Mouse (Mus musculus) heart, postnatal 0 days (tissue): ENCODE results near the gene Olfr890. TPM values are rescaled to one million over a fixed set of nuclear protein-coding genes. Genes with fewer than 3 reads are reported as not detected.
"Not testable (repeated sequence)": the region's sequence is repeated elsewhere in the genome, so short reads cannot be mapped to it uniquely, and the experiment has no call there.

Experiments used
- ATAC-seq: fragments of 200-750 bp; cut with Nextera tagmentation; 2 replicates; pipeline ENCODE4 v1.8.0; 2017; ENCODE audit warnings: low read depth, moderate number of reproducible peaks, moderate library complexity; ENCODE audit not compliant: insufficient read depth
- DNase-seq: peaks from one replicate; pipeline ENCODE4 v3.0.0-alpha.2; 2016; ENCODE audit warnings: low spot score
- H3K27ac ChIP-seq: fragments of 300-500 bp; sonication (generic); 2 replicates; pipeline ENCODE4 v1.5.1; 2014; ENCODE audit warnings: low read depth, mild to moderate bottlenecking
- H3K27me3 ChIP-seq: fragments of 300-500 bp; sonication (generic); 2 replicates; pipeline ENCODE4 v1.6.1; 2014; ENCODE audit warnings: low read length, mixed read lengths; ENCODE audit not compliant: control insufficient read depth, insufficient read depth
- H3K36me3 ChIP-seq: fragments of 300-500 bp; sonication (generic); replicated peaks from 2 replicates; pipeline ENCODE4 v1.6.1; 2014; ENCODE audit warnings: low read length, mixed read lengths; ENCODE audit not compliant: control insufficient read depth, insufficient read depth
- H3K4me1 ChIP-seq: fragments of 300-500 bp; sonication (generic); 2 replicates; pipeline ENCODE4 v1.6.1; 2014; ENCODE audit warnings: antibody characterized with exemption; ENCODE audit not compliant: control insufficient read depth, insufficient read depth
- H3K4me2 ChIP-seq: fragments of 300-500 bp; sonication (generic); 2 replicates; pipeline ENCODE4 v1.6.1; 2014; ENCODE audit warnings: low read depth, mild to moderate bottlenecking, low read length, moderate library complexity
- H3K4me3 ChIP-seq: fragments of 300-500 bp; sonication (generic); 2 replicates; pipeline ENCODE4 v1.5.1; 2014; ENCODE audit warnings: low read depth, low read length
- H3K9ac ChIP-seq: fragments of 300-500 bp; sonication (generic); replicated peaks from 2 replicates; pipeline ENCODE4 v1.6.1; 2014; ENCODE audit warnings: low read depth, low read length, mixed read lengths
- H3K9me3 ChIP-seq: fragments of 300-500 bp; sonication (generic); replicated peaks from 2 replicates; pipeline ENCODE4 v1.6.1; 2016; ENCODE audit warnings: low read length; ENCODE audit not compliant: control insufficient read depth
- CTCF ChIP-seq: IDR thresholded peaks from 2 replicates; pipeline ENCODE4 v1.5.1; 2016; ENCODE audit warnings: antibody characterized with exemption, control low read depth, low read depth
- EP300 ChIP-seq: IDR thresholded peaks from 2 replicates; pipeline ENCODE4 v1.6.1; 2016; ENCODE audit warnings: antibody characterized with exemption, low read depth
- WGBS: fragments of 180-500 bp; shearing (Covaris S2); extraction: QIAGEN DNeasy Blood & Tissue Kit; methylation state at CpG from one replicate; pipeline ENCODE4 v1.1.7; 2014; 5-methylcytosine and 5-hydroxymethylcytosine counted together
- polyA plus RNA-seq: library from polyadenylated mRNA; unstranded; fragments of >200 nt; fragmentation: Nextera tagmentation; extraction: Ambion mirVana; gene quantifications from 2 replicates; pipeline ENCODE4 v1.2.1, GENCODE M21; 2015
- total RNA-seq: library from RNA; depleted of rRNA; stranded (reverse); fragments of >200 nt; gene quantifications from 2 replicates; pipeline ENCODE4 v1.2.3, GENCODE M21; 2014; ENCODE audit warnings: low replicate concordance; rRNA removed

Olfr890 gene
- not detected in 2 replicates for total RNA-seq
- not detected in 2 replicates for polyA plus RNA-seq

DNA sequence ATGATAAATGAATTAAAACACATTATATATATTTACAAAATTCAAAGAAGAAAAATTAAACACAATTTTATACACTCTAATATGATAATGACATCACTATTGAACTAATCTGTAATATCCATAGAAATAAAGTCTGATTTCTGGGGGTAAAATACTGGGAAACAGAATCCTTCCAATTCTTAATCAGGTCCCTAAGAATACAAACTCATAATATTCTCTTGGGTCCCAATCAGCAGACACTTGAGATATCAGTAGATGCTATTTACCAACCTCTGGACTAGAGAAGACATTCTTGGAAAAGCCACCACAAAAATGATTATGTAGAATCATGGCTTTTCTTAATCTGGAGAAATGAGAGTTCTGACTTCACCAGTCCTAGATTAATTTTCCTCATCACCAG lies at the start of gene Olfr890:
Gene Olfr890, plus strand, starts transcription at position 301 of the 400 bp plus-strand sequence.
- H3K4me1 ChIP-seq = no peaks in the 10 kb centered on the region
- H3K4me3 ChIP-seq = no peak within 1 kb of the TSS
- no peak for DNase-seq
- no peak within 1 kb of the TSS for H3K4me2 ChIP-seq
- no peak for TF ChIP-seq EP300
- TF ChIP-seq CTCF = no peak
- H3K9me3 ChIP-seq = no peaks in the 10 kb centered on the region
- no peak within 1 kb of the TSS for H3K9ac ChIP-seq
- ATAC-seq = no peak
- no peak within 1 kb of the TSS for H3K27ac ChIP-seq
- H3K36me3 ChIP-seq = no peaks in the 10 kb centered on the region
- no peaks in the 10 kb centered on the region for H3K27me3 ChIP-seq

DNA sequence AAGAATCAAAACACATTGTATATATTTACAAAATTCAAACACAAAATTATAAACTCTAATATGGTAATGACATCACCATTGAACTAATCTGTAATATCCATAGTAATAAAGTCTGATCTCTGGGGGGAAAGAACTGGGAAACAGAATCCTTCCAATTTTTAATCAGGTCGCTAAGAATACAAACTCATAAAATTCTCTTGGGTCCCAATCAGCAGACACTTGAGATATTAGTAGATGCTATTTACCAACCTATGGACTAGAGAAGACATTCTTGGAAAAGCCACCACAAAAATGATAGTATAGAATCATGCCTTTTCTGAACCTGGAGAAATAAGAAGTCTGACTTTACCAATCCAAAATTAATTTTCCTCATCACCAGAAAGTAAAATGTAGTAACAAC lies 34.5 kb upstream of the Olfr890 start, which contains the start of gene Olfr888:
Gene Olfr888, plus strand, starts transcription at position 301 of the 400 bp plus-strand sequence.
- H3K9ac ChIP-seq = no peak within 1 kb of the TSS
- TF ChIP-seq CTCF (no peak), EP300 (no peak)
- H3K4me2 ChIP-seq = no peak within 1 kb of the TSS
- H3K4me3 ChIP-seq = no peak within 1 kb of the TSS
- DNase-seq (no peak), ATAC-seq (no peak)
- H3K27ac ChIP-seq = no peak within 1 kb of the TSS
- no peaks in the 10 kb centered on the region for H3K4me1 ChIP-seq
- H3K9me3 ChIP-seq = no peaks in the 10 kb centered on the region
- 63% methylated on average over 1 of the region's 1 CpGs for WGBS
- no peaks in the 10 kb centered on the region for H3K27me3 ChIP-seq
- no peaks in the 10 kb centered on the region for H3K36me3 ChIP-seq

DNA sequence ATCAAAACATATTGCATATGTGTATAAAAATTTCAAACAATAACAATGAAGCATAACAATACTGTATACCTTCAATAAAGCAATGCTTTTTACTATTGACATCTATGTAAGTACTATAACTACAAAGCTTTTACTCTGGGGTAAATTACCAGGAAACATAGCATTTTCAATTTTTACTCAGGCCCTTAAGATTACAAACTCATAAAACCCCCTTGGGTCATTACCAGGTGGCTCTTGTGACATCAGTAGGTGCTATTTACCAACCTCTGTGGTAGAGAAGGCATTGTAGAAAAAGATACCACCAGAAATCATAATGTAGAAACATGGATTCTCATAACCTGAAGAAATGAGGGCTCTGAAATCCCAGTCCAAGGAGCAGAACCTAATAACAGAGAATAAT lies 27.4 kb upstream of the Olfr890 start, which contains the start of gene Olfr889:
Gene Olfr889, plus strand, starts transcription at position 301 of the 400 bp plus-strand sequence.
- no peaks in the 10 kb centered on the region for H3K9me3 ChIP-seq
- no peak within 1 kb of the TSS for H3K4me3 ChIP-seq
- H3K27ac ChIP-seq = no peak within 1 kb of the TSS
- H3K27me3 ChIP-seq = no peaks in the 10 kb centered on the region
- H3K4me1 ChIP-seq = no peaks in the 10 kb centered on the region
- H3K36me3 ChIP-seq = no peaks in the 10 kb centered on the region
- ATAC-seq = no peak
- DNase-seq = no peak
- H3K9ac ChIP-seq = no peak within 1 kb of the TSS
- no peak within 1 kb of the TSS for H3K4me2 ChIP-seq
- TF ChIP-seq EP300 (no peak), CTCF (no peak)

DNA sequence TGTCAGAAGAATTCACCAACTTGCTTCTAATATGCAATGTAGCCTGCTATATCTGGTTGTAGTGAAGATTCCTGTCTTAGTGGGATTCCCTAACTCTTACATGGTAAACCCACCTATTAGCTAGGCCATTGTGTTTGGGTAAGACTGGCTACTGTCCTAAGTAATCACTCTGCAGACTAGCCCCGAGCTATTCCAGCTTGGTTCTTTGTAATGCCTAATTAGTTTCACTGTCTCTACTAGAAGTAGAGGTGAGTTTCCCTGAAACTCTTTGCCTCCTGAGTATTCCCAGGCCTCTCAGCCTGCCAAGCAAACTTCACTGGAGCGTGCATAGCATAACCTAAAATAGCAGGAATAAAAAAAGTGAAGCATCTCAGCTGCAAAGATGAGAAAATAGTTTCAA lies 26.0 kb downstream of the Olfr890 start:
- WGBS = 44% methylated on average over 2 of the region's 2 CpGs

DNA sequence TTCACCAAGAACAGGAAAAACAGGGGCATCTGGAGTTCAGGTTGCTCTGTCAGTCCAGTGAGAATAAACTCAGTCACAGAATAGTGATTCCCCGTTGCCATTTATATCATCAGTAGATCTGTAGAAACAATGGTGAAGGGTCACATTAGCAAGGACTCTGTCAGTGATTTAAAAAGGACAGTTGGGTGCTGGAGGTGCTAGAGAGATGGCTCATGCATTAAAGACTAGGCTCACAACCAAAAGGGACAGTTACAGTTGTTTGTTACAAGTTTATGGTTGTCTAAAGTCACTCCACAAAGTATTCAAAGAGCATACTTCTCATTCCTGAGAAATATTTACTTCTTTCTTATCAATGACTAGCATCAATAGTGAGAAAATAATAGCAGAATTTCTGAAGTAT lies 38.4 kb downstream of the Olfr890 start, which contains the start of gene Olfr891:
Gene Olfr891, minus strand, starts transcription at position 101 of the 400 bp plus-strand sequence.
- no peak for ATAC-seq
- H3K4me2 ChIP-seq = no peak within 1 kb of the TSS
- peaks cover 6% of the 10 kb centered on the region; the same call in 1 of the 2 replicates for H3K9me3 ChIP-seq
- no peak within 1 kb of the TSS for H3K27ac ChIP-seq
- no peaks in the 10 kb centered on the region for H3K27me3 ChIP-seq
- DNase-seq = no peak
- no peak within 1 kb of the TSS for H3K4me3 ChIP-seq
- WGBS = 45% methylated on average over 1 of the region's 1 CpGs
- no peak for TF ChIP-seq EP300
- no peak for TF ChIP-seq CTCF
- no peaks in the 10 kb centered on the region for H3K36me3 ChIP-seq
- H3K9ac ChIP-seq = no peak within 1 kb of the TSS
- H3K4me1 ChIP-seq = no peaks in the 10 kb centered on the region

More for the DNA sequence above, 26.0 kb downstream of the Olfr890 start:
- not testable (repeated sequence) for H3K4me2 ChIP-seq, H3K27me3 ChIP-seq, H3K36me3 ChIP-seq, ATAC-seq, H3K9me3 ChIP-seq, DNase-seq, H3K4me1 ChIP-seq, H3K4me3 ChIP-seq, H3K27ac ChIP-seq, H3K9ac ChIP-seq

Other genes starting within 250 kb of the Olfr890 start
- not detected in 2 replicates for gene Olfr145, start 245.8 kb upstream of the Olfr890 start, total RNA-seq
- gene Olfr145, start 245.8 kb upstream of the Olfr890 start, polyA plus RNA-seq = not detected in 2 replicates
- gene Olfr878, start 224.7 kb upstream of the Olfr890 start, total RNA-seq = not detected in 2 replicates
- gene Olfr878, start 224.7 kb upstream of the Olfr890 start, polyA plus RNA-seq = not detected in 2 replicates
- gene Olfr881, start 150.7 kb upstream of the Olfr890 start, total RNA-seq = not detected in 2 replicates
- gene Olfr881, start 150.7 kb upstream of the Olfr890 start, polyA plus RNA-seq = not detected in 2 replicates
- not detected in 2 replicates for gene Olfr883, start 116.7 kb upstream of the Olfr890 start, total RNA-seq
- not detected in 2 replicates for gene Olfr883, start 116.7 kb upstream of the Olfr890 start, polyA plus RNA-seq
- gene Olfr884, start 96.0 kb upstream of the Olfr890 start, total RNA-seq = not detected in 2 replicates
- gene Olfr884, start 96.0 kb upstream of the Olfr890 start, polyA plus RNA-seq = not detected in 2 replicates
- not detected in 2 replicates for gene Olfr885, start 81.2 kb upstream of the Olfr890 start, total RNA-seq
- not detected in 2 replicates for gene Olfr885, start 81.2 kb upstream of the Olfr890 start, polyA plus RNA-seq
- gene Olfr887, start 58.4 kb upstream of the Olfr890 start, total RNA-seq = not detected in 2 replicates
- not detected in 2 replicates for gene Olfr887, start 58.4 kb upstream of the Olfr890 start, polyA plus RNA-seq
- not detected in 2 replicates for gene Olfr888, start 34.4 kb upstream of the Olfr890 start, total RNA-seq
- gene Olfr888, start 34.4 kb upstream of the Olfr890 start, polyA plus RNA-seq = not detected in 2 replicates
- gene Olfr889, start 27.3 kb upstream of the Olfr890 start, total RNA-seq = not detected in 2 replicates
- gene Olfr889, start 27.3 kb upstream of the Olfr890 start, polyA plus RNA-seq = not detected in 2 replicates
- not detected in 2 replicates for gene Olfr891, start 38.3 kb downstream of the Olfr890 start, total RNA-seq
- gene Olfr891, start 38.3 kb downstream of the Olfr890 start, polyA plus RNA-seq = not detected in 2 replicates
- gene Olfr893, start 65.8 kb downstream of the Olfr890 start, total RNA-seq = not detected in 2 replicates
- not detected in 2 replicates for gene Olfr893, start 65.8 kb downstream of the Olfr890 start, polyA plus RNA-seq
- not detected in 2 replicates for gene Olfr894, start 75.5 kb downstream of the Olfr890 start, total RNA-seq
- gene Olfr894, start 75.5 kb downstream of the Olfr890 start, polyA plus RNA-seq = not detected in 2 replicates
- gene Olfr143, start 110.3 kb downstream of the Olfr890 start, total RNA-seq = not detected in 2 replicates
- not detected in 2 replicates for gene Olfr143, start 110.3 kb downstream of the Olfr890 start, polyA plus RNA-seq
- not detected in 2 replicates for gene Olfr895, start 125.3 kb downstream of the Olfr890 start, total RNA-seq
- not detected in 2 replicates for gene Olfr895, start 125.3 kb downstream of the Olfr890 start, polyA plus RNA-seq
- gene Olfr896-ps1, start 148.6 kb downstream of the Olfr890 start, total RNA-seq = not detected in 2 replicates
- not detected in 2 replicates for gene Olfr896-ps1, start 148.6 kb downstream of the Olfr890 start, polyA plus RNA-seq
- not detected in 2 replicates for gene Olfr25, start 186.5 kb downstream of the Olfr890 start, total RNA-seq
- not detected in 2 replicates for gene Olfr25, start 186.5 kb downstream of the Olfr890 start, polyA plus RNA-seq
- not detected in 2 replicates for gene Olfr898, start 205.9 kb downstream of the Olfr890 start, total RNA-seq
- not detected in 2 replicates for gene Olfr898, start 205.9 kb downstream of the Olfr890 start, polyA plus RNA-seq
- not detected in 2 replicates for gene Olfr250, start 224.4 kb downstream of the Olfr890 start, total RNA-seq
- not detected in 2 replicates for gene Olfr250, start 224.4 kb downstream of the Olfr890 start, polyA plus RNA-seq
- gene Olfr251, start 234.6 kb downstream of the Olfr890 start, total RNA-seq = not detected in 2 replicates
- gene Olfr251, start 234.6 kb downstream of the Olfr890 start, polyA plus RNA-seq = not detected in 2 replicates